Mouse (Mus musculus): ENCODE data around the gene Nagk.
"Not testable (repeated sequence)": the region's sequence is repeated elsewhere in the genome, so short reads cannot be mapped to it uniquely, and the experiment has no call there.

Nagk gene

GRCm38 (mm10) chr6:83802846-83803245 lies 8.1 kb downstream of the Nagk start:
- DNase-seq (ENCODE audit: extremely low read depth, insufficient read length, low spot score), result no peak

GRCm38 (mm10) chr6:83815801-83816200 lies 21.0 kb downstream of the Nagk start:
- no peak for DNase-seq (ENCODE audit: extremely low read depth, insufficient read length, low spot score)

GRCm38 (mm10) chr6:83818996-83819395 lies 24.2 kb downstream of the Nagk start:
- DNase-seq (ENCODE audit: extremely low read depth, insufficient read length, low spot score), result no peak

DNA sequence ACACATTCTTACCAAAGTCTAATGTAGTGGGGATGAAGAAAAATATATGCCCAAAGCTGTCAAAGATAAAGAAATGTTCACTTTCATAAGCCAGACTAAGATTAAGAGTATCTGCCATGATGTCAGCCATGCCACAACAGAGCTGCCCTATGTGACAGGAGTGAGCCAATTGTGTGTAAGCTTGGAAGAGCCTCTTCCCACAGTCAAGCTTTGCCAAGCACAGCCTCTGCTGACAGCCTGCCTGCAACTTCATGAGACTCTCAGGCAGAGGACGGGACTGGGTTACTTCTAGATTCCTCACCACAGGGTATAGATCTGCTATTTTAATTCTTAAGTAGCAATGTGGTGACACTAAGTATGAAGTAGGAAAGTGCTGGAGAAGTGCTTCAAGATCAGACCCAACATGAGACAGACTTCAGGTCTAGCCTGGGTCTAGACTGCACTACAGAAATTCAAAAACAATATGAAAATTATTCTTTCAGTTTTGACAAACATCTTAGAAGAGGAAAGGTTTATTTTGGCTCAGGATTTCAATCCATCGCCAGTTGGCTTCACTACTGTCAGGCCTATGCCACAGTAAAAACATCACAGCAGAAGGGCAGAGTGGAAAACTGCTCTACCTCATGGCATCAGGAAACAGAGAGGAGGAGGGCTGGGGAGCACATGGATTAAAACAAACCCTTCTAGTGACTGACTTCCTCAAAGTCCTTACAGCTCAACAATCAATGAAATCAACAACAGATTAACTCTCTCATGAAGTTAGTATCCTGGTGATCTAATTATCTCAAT lies 26.1 kb downstream of the Nagk start:
- DNase-seq (ENCODE audit: extremely low read depth, insufficient read length, low spot score), result no peak

GRCm38 (mm10) chr6:83821856-83822255 lies 27.1 kb downstream of the Nagk start:
- no peak for DNase-seq (ENCODE audit: extremely low read depth, insufficient read length, low spot score)

DNA sequence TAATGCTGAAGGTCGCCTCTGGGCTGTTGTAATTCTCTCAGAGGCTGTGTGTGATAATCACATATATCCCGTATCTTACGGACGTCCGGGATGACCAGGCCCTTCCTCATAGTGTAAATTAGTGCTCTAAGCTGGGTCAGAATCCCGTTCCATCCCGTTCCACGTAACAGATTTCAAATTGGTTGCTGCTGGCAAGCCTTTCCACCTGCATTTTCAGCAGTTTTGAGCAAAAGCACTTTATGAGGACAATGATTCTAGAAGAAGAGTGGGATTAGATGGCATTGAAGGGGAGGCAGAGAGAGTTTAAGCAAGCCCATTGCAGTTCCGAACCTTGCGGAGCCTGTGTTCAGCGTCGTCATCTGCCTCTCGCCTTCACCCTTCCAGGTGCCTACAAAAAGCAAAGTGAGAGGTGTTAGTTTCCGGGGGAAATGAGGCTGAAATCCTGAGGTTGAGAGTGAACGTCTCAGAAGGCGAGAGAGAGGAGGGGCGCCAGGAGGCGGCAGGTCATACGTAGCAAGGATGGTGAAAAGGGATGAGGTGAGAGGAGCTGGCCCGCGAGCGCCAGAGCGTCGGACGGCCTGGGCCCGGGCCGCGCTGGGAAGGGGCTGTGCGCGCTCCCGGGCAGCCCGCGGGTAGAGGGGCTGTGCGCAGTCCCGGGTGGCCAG lies 36.3 kb downstream of the Nagk start:
- no peak for DNase-seq (ENCODE audit: extremely low read depth, insufficient read length, low spot score)

DNA sequence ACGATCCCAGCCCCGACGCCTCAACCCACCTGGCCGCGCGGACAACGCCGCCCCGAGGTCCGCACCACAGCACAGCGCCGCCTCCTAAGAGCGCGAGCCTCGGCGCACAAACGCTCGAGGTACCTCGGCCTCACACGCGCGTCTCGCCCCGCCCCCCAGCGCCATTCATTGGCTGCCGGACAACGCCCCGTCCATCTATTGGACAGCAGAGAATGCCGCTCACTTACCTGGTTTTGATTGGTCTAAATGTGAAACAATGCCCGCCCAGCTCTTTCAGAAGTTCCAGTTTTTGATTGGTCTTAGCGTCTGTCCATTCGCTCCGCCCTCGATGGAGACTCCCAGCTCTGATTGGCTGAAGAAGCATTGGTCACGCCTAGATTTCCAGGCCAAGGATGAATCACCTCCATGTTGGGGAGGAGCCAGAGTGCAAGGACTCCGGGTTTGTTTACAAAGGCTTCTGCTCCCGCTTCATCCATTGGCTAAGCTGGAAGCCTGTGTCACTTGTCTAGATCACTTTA lies 36.9 kb downstream of the Nagk start, which contains the start of gene Paip2b:
Paip2b (minus strand) TSS at position 136 of the 518 bp plus-strand sequence.
- peak; percentile 98 for DNase-seq (ENCODE audit: extremely low read depth, insufficient read length, low spot score)

- not testable (repeated sequence) for DNase-seq (ENCODE audit: extremely low read depth, insufficient read length, low spot score)
These were observed 37.6 kb downstream of the Nagk start for GRCm38 (mm10) chr6:83832393-83832792.

- DNase-seq (ENCODE audit: extremely low read depth, insufficient read length, low spot score), result no peak
These were observed 42.0 kb downstream of the Nagk start for GRCm38 (mm10) chr6:83836826-83837225.

DNA sequence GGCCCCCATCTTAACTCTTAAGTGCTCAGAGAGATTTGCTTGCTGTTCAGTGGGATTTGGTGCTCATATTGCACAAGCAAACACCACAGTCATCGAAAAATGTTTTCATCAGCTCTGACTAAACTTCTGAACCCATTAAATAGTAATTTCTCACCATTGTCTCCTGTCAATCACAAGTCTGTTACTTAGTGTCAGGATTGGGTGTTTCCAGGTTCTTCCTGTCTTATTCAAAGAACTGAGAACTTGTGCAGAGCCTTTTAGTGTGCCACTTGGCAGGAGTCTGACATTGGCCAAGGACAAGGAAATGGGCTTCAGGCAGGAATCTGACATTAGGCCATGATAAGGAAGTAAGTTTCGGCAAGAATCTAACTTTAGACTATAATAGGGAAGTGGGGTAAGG lies 43.3 kb downstream of the Nagk start:
- DNase-seq (ENCODE audit: extremely low read depth, insufficient read length, low spot score), result no peak

GRCm38 (mm10) chr6:83840086-83840485 lies 45.3 kb downstream of the Nagk start:
- DNase-seq (ENCODE audit: extremely low read depth, insufficient read length, low spot score), result no peak

- no peak for DNase-seq (ENCODE audit: extremely low read depth, insufficient read length, low spot score)
These were observed 50.1 kb downstream of the Nagk start for GRCm38 (mm10) chr6:83844913-83845312.

DNA sequence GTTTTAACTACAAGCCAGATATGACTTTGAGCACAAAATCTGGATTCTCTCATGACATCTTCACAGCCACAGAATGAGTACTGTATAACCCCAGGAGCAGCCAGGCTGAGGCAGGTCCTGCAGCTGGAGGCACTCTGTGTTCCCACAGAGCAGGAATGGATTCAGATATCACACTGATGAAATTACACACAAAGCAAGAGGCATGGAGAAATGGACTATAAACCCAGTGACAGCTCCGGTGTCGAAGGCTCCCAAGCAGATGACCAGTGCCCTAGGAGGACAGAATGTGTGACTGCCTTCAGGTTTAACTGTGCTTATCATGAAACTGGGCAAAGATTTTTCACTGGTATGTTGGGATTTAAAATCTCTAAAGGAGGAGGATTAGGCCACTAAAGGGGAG lies 51.4 kb downstream of the Nagk start:
- no peak for DNase-seq (ENCODE audit: extremely low read depth, insufficient read length, low spot score)

- DNase-seq (ENCODE audit: extremely low read depth, insufficient read length, low spot score), result no peak
These were observed 54.7 kb downstream of the Nagk start for GRCm38 (mm10) chr6:83849446-83849845.

Data from 3134 (cell line).